Mouse (Mus musculus): ENCODE measurements around the gene Spice1. TPM values are rescaled to one million over a fixed set of nuclear protein-coding genes. Genes with fewer than 3 reads are reported as not detected.
A peak's percentile ranks its signal among the peaks of the same experiment; 100 is the strongest.

Gene Spice1
- total RNA-seq (2021), result 10 to 100 TPM; 14.9 to 26.9 TPM
- polyA plus RNA-seq (2012; rRNA removed), result 4.4 and 4.9 TPM in 2 replicates
- long read RNA-seq, full-length matches to known transcripts, result 2 of 10 reads
- long read RNA-seq, partial matches to known transcripts, result 1 of 10 reads
- long read RNA-seq, other reads (novel, unspliced or antisense), result 7 of 10 reads

DNA sequence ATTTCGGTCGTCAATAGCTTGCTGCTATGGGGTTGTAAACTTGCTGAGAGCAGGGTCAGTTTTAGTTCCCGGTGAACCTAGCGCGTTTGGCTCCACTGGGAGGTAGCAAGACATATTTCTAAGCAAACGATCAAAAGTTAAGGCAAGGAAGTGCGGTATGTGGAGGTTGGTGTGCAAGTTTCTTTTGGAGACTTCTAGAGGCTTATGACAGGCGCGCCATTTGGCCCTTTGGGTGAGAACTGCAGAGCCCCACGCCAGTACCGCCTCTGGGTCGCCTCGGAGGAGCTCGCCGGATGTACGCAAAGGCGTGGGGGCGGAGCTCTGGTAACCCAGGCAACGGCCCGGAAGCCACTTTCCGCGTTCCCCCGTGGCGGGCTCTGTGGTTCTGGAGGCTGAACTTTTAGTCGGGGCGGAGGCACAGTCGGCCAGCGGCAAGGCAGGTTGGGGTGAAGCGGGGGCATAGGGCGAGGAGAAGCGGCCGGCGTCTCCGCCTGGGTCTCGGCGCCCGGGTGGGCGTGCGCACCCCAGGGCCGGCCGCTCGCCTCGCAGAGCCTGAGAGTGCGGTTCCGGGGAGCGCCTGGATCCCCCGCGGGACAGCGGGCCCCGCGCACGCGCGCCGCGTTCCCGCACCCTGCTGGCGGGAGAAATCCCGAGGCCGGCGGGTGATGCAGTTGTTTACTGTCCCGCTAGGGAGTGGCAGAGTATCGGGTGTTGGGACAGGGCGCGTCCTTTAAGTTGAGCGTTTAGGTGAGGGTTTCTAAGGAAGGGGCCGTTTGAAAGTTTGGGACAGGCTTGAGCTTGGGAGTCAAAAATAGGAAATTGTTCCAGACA lies at the start of gene Spice1:
TSS of gene Spice1 (plus strand) at position 51 of the 831 bp plus-strand sequence.
- DNase-seq, result peak; percentile 97

DNA sequence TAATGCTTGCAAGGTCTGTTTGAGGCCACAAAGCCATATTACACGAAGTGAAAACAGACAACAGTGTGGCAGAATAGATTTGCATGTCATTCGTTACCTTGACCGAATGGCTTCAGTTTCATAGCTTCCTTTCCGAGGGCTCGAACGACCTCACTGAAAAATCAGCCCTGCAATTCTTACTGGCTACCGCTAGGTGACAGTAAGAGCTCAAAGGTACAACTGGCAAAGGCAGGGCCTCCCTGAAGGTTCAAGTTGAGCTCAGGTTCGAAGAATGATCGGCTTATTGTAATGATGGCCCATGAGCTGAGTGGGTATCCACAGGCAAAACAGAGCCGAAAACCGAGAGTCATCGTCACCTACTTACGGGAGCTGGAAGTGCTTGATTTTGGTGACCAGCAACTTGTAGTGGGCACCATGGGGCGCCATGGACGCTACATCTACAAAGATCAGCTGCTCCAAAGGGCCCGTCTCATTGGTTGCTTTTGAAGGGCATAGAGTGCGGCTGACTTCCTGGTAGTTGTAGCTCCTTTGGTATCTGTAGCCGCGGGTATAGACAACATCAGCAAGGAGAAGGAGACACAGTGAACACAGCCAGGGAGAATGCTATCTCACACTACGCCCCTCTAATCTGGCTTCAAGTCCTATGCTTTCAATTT lies 47.4 kb upstream of the Spice1 start:
- DNase-seq, result no peak

DNA sequence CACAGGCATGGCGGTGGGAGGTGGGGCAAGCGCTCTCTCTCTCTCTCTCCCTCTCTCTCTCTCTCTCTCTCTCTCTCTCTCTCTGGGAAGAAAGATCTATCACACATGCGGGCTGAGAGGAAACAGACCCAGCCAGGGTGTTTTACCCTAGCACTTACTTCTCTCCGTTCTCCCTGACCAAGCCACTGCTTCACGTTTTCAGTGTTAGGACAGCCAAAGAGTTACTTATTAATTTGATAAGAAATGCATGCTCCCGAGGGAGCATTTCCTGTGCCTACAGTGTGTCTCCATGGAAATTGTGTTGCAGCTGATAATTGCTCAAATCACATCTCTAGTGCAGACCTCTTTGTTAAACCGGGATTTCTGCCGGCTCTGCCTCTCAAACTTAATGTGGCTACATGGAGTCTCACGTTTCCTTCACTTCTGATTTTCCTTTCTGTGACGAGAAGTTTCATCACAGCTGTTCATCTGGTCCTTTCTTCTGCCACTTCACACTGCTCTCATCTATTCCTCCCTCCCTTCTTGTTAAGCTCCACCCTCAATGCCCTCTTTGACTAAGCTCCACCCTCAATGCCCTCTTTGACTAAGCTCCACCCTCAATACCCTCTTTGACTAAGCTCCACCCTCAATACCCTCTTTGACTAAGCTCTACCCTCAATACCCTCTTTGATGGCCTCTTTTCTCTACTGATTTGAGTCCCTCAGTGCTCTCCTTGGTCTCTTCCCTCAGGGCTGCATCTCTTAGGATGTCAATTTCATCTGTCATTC lies 44.6 kb upstream of the Spice1 start:
- DNase-seq, result no peak

DNA sequence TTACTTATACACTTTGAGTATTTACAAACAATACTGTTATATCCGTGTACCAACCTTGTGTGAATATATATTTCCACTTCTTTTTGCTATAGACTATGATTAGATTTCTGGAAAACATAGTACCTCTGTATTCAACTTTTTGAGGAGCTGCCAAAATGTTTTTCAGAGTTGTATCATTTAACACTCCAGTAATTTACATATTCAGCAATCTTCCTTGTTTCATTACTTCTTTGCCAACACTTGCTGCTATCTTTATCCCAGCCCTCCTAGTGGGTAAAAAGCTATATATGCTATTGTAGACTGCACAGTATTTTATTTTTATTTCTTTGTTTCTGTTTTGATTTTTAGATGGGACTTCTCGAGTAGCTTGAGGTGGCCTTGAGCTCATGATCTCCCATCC lies 43.1 kb upstream of the Spice1 start:
- no peak for DNase-seq

- DNase-seq, result no peak
These were observed 41.3 kb upstream of the Spice1 start for GRCm38 (mm10) chr16:44305606-44306005.

- DNase-seq, result peak; percentile 3
These were observed 33.5 kb upstream of the Spice1 start for GRCm38 (mm10) chr16:44313422-44313821.

DNA sequence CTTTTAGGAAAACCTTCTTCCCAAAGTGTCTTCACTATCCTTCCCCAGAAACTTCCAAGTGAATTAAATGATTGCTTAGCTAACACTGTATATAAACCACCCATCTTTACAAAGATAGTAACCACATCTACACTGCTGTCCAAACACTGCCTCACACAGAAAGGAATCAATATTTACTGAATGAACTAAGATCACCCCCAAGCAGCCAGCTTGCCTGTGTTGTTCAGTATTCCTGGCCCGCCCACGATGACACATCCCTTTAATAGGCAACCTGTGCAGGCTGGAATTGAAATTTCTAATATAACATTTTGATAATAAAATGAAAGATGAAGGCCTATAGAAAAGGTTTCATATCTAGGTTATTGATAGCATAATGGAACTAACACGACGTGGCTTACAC lies 30.6 kb upstream of the Spice1 start:
- DNase-seq, result no peak

GRCm38 (mm10) chr16:44320232-44320631 lies 26.7 kb upstream of the Spice1 start:
- DNase-seq, result no peak

DNA sequence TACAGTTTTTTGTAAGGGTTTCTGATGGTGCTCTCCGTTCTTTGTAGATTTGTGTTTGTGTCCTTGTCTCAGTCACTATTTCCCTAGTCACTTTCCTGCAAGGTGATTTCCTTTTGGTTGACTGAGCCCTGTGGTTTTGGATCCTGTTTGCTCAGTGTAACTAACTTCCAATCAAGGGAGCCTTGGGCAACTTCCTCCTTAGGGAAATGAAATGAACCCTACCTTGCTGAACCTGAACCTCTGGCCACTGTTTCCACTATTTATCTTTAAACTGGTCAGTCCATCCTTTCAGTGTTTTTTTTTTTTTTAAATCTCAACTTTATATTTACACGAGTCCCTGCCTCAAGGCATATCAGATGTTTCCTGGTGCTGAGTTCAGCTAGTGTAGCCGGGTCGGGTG lies 18.3 kb upstream of the Spice1 start:
- DNase-seq, result no peak

DNA sequence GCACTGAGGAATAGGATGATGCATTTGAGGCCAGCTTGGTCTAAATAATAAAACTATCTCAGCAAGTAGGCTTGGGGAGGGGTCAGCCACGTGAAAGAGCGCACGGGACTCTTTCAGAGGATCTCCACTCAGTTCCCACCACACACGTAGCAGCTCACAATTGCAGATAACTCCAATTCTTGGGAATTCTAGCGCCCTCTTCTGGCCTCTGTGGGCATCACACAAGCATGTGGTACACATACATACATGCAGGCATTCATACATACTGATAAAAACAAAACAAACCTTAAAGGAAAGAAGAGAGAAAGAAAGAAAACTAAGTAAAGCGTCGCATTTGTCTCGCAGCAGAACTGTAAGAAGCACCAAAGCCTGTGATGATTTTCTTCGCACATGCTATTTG lies 16.3 kb upstream of the Spice1 start:
- DNase-seq, result no peak

- DNase-seq, result no peak
These were observed 15.8 kb upstream of the Spice1 start for GRCm38 (mm10) chr16:44331154-44331553.

- no peak for DNase-seq
These were observed 15.3 kb upstream of the Spice1 start for GRCm38 (mm10) chr16:44331671-44331994.

DNA sequence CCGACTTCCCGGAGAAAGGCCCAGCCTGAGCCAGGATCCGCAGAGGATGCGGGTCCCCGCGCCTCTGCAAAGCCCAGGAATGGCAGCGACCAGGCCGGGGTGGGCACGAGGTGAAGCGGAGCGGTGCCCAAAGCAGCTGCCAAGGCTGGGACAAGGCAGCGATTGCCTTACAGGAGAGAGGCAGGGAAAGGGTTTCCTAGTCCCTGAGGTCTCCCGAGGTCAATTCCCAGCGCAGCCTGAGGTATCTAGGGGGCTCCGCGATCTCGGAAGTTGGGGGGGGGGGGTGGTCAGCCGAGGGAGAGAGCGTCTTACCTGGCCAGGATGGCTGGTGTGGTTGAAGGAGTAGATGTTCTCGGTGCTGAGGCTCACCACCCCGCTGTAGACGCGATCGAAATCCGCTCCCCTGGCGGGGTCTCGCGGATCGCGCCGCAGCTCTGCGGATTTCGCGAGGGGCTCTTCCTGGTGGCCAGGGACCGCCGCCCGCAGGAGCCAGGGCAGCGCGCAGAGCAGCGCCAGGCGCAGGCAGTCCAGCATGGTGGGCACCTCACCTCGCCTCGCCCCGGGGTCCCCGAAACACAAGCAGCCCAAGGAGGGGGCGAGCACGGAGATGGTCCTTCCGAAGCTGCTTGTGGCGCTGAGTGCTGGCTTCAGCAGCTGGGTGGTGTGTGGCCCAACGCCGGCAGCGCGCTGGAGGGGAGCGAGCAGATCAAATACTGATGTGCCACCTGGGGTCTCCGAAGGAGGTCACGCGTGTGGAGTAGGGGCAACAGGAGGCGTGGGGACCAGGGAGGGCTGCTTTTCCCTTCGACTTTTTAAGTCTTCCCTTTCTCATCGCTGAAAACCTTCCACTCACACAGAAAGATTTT lies 14.7 kb upstream of the Spice1 start:
- DNase-seq, result peak; percentile 33

GRCm38 (mm10) chr16:44332861-44333284 lies 14.0 kb upstream of the Spice1 start, which contains the start of gene Sidt1:
TSS of gene Sidt1 (minus strand) at chr16:44333196.
- peak; percentile 6 for DNase-seq

- DNase-seq, result no peak
These were observed 9.4 kb upstream of the Spice1 start for GRCm38 (mm10) chr16:44337541-44337940.

GRCm38 (mm10) chr16:44349801-44350397 lies 3.0 kb downstream of the Spice1 start:
- DNase-seq, result no peak

- DNase-seq, result no peak
These were observed 9.4 kb downstream of the Spice1 start for GRCm38 (mm10) chr16:44356291-44356690.

- DNase-seq, result peak; percentile 43
These were observed 10.8 kb downstream of the Spice1 start for GRCm38 (mm10) chr16:44357571-44358268.

DNA sequence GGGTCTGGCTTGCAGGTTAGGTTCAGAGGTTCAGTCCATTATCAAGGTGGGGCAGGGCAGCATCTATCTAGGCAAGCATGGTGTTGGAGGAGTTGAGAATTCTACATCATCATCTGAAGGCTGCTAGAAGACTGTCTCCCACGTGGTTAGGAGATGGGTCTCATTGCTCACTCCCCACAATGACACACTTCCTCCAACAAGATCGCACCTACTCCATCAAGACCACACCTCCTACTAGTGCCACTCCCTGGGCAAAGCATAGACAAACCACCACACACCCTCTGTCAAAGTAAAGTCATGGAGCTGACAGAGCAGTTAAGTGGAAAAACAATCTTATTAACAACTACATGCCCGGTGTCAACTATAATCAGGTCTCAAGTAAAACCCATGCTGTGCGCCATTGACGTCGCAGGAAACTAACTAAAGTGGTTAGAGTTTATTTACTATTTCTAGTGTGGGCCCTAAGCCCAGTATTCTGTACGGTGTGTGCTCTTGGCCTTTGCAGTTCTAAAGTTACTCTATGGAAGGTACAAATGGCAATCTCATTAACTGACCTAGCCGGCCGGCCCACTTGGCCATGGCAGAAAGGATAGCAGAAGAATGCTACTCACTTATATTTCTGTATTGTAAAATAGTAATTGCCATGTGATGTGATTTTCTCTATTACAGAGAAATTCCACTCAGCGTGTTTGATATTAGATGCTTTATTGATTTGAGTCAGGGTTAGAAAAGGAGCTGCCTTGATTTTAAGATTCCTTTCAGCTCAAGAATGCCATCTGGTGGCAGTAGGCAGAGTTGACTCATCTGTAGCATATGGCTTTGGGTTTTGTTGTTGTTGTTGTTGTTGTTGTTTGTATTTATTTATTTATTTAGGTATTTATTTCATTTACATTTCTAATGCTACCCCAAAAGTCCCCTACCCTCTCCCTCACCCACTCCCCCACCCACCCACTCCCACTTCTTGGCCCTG lies 15.3 kb downstream of the Spice1 start:
- DNase-seq, result peak; percentile 17

Measured in adrenal gland, adult 2 months (tissue).